Mouse (Mus musculus) testis, adult 2 months (tissue): ENCODE measurements around the gene Galnt7.

Source experiments
- CTCF ChIP-seq: fragments of 200-500 bp; IDR thresholded peaks from 2 replicates; pipeline ENCODE4 v1.5.1; 2012; ENCODE audit warnings: low read depth, mild to moderate bottlenecking, inconsistent platforms, low read length, moderate library complexity; ENCODE audit not compliant: control insufficient read depth, insufficient read depth, insufficient replicate concordance
- POLR2A ChIP-seq: fragments of 200-500 bp; IDR thresholded peaks from 2 replicates; pipeline ENCODE4 v1.6.1; 2012; ENCODE audit warnings: low read depth, mild to moderate bottlenecking, inconsistent platforms, low read length, moderate library complexity; ENCODE audit not compliant: control insufficient read depth

DNA sequence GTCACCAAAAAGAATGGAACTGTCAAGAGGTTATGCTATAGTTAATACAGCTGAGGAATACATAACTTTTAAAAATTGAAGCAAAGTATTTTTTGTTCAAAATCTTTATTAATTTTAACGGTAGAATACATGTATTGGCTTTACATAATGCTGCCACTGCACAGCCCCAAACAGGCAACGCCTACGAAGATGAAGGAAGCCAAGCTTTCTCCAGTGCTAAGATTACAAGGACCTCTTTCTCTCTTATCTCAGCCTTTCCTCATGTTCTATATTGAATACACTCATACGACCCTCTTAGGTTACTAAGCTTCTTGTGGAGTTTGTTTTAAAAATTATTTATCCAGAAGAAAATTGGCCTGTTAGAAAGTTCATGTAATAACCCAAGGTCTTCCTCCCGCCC lies 50.3 kb downstream of the Galnt7 start:
- TF ChIP-seq POLR2A (no peak), CTCF (no peak)
